Mouse (Mus musculus): Measurements from ENCODE around the gene Ldha.
A peak's percentile ranks its signal among the peaks of the same experiment; 100 is the strongest.
"Not testable (repeated sequence)": the region's sequence is repeated elsewhere in the genome, so short reads cannot be mapped to it uniquely, and the experiment has no call there.

The Ldha gene

GRCm38 (mm10) chr7:46840787-46841525, at the start of gene Ldha:
Gene Ldha, plus strand, starts transcription at chr7:46841475.
- no peak for DNase-seq (ENCODE audit: low spot score in 2 of 2)

DNA sequence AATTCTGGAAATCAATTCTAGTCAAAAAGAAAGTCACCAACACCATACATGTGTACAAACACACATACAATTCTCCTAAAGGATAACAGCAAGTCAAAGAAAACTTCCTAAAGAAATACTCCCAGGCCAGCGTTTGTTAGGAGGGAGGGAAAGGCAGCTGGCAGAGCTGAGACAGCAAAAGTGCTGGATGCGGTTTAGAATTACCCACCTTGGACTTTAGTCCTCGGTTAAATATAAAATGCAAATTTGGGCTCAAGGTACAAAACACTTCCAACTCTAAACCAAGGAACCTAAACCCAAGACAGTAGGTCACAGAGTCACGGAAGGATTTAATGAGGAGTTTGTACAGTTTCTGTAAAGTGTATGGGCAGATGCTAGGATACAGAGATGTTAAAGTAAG, 47.4 kb upstream of the Ldha start:
- no peak for DNase-seq (ENCODE audit: low spot score in 2 of 2)

DNA sequence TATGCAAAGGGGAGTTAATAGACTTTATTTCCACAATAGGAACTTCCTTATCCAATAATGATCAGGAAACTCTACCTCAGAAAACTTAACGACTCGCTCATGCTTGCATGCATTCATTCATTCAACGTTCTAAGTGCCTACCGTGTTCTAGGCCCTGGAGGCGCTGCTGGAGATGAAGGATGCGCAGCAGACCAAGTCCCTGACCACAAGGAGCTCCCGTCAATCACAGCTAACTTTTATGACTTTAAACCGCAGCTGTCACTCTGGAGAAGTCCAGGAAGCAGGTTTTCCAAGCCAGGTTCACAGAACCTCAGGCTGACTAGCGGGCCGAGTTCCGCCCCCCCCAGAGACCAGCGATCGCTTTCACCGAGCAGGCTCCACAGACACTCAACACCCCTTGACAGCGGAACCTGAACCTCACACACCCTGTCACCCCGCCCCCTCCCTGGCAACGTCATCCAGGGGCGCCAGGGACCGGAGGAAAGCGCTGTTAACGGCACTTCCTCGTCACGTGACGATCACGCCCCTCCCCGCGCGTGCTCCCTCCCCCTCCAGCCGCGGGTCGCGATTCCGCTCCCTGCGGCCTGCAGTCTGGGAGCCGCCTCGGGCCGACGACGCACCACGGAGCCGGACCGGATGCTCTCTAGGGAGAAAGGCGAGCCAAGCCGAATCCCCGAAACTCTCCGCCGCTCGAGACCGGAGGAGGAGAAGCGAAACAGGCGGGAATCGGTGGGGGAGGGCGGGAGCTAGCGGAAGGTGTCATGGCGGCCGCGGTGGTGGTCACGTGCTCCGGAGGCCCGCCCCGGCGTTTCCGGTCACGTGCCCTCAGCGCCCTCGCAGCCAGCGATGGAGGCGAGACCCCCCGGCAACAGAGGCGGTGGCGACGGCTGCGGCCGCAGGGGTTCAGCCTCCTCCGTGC, 45.7 kb upstream of the Ldha start, which contains the start of the genes Hps5 and Gtf2h1:
Gene Hps5 (minus strand): TSS at position 778 of the 919 bp plus-strand sequence.
Gene Gtf2h1 (plus strand): TSS at position 817 of the 919 bp plus-strand sequence.
- DNase-seq (ENCODE audit: low spot score in 2 of 2), result peak; percentile 97 to 98

DNA sequence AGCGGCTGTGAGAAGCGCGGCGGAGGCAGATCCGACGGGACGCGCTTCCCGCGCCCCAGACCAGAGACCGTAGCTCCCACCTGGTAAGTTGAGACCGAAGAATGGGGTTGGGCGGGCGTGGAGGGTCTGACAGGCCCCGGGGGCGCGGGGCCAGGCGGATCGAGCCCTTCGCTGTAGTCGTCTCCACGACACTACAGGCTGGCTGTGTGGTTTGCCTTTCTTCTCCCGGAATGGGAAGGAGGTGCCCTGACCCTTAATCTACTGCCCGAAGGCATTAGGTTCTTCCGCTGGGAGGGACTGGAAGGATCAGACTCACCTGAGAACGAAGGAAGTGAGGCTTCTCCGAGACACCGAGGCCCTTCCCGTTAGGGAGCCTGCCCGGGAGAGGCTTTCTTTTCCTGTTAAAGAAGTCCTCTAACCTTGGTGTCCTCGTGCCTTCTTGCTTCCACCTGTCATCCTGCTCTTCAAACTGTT, 45.0 kb upstream of the Ldha start:
- peak in 1 of 2 experiments; percentile 11 for DNase-seq (ENCODE audit: low spot score in 2 of 2)

DNA sequence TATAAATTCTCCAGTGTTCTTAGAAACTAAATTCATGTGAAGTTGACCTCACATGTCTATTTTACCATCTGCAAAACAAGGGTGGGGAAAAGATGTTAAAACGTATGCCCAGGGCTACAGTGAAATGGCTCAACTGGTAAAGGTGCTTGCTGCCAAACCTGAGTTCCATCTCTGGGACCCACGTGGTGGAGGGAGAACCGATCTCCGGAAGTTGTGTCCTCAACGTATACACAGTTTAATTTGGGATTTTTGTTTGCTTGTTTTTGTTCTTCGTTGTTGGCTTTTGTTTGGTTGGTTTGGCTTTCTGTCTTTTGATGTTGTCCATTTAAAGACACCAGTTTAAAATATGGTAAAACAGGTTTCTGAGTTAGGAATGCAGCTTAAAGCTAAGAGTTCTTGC, 44.5 kb upstream of the Ldha start:
- no peak for DNase-seq (ENCODE audit: low spot score in 2 of 2)

GRCm38 (mm10) chr7:46810325-46810724, 30.9 kb upstream of the Ldha start:
- no peak for DNase-seq (ENCODE audit: low spot score in 2 of 2)

DNA sequence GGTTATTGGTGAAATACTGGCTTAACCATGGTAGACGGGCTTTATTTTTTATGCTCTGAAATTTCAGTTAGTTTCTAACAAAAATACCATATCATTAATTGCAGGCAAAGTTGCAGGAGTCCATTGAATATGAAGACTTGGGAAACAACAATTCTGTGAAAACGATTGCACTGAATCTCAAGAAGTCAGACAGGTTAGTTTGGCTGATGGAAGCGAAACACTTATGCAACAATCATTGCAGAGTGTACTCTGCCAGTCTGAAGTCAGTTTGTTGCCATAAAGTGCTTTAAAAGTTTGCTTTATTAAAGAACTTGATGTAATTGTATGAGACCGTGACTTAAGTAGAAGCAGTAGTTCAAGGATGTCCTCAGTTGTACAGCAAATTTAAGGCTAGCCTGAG, 27.3 kb upstream of the Ldha start:
- DNase-seq (ENCODE audit: low spot score in 2 of 2), result no peak

- not testable (repeated sequence) for DNase-seq (ENCODE audit: low spot score in 2 of 2)
These were observed 20.2 kb upstream of the Ldha start for GRCm38 (mm10) chr7:46820876-46821632.

- DNase-seq (ENCODE audit: low spot score in 2 of 2), result no peak
These were observed 14.1 kb upstream of the Ldha start for GRCm38 (mm10) chr7:46827046-46827802.

GRCm38 (mm10) chr7:46827803-46828184, 13.5 kb upstream of the Ldha start:
- no peak for DNase-seq (ENCODE audit: low spot score in 2 of 2)

- no peak for DNase-seq (ENCODE audit: low spot score in 2 of 2)
These were observed 11.4 kb upstream of the Ldha start for GRCm38 (mm10) chr7:46829911-46830310.

DNA sequence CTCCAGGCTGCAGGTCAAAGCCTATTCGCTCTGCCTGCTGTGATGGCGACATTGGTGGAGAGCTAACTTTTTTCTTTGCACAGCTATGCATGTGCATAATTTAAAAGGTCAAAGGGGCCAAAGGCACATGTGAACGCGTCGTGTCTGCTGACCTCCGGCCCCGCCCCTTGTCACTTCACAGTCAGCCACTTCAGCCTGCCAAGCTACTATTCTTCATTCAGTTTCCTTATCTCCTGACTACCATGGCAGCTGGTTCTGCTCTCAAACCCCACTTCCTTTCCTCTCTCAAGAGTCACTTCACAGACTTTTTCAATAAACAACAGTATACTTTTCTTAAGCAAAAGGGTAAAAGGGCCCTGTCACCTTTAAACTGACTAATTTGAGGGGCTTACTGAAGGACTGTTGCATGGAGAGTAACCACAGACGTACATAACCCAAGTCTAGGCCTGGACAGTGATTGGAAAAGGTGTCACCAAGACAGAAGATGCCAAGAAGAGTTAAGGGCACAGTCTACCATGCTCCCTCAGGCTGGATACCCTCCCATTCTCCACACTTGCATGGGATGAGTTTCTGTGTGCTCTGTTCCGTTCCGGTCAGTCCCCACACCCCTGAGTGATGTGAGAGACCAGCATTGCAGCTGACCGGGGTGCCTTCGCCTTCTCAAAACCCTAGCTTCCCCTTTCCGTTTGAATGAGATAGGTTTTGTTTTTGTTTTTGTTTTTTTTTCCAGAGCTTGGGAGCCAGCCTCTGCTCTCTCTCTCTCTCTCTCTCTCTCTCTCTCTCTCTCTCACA, 10.3 kb upstream of the Ldha start:
- DNase-seq (ENCODE audit: low spot score in 2 of 2), result no peak

GRCm38 (mm10) chr7:46831693-46832092, 9.6 kb upstream of the Ldha start:
- no peak for DNase-seq (ENCODE audit: low spot score in 2 of 2)

DNA sequence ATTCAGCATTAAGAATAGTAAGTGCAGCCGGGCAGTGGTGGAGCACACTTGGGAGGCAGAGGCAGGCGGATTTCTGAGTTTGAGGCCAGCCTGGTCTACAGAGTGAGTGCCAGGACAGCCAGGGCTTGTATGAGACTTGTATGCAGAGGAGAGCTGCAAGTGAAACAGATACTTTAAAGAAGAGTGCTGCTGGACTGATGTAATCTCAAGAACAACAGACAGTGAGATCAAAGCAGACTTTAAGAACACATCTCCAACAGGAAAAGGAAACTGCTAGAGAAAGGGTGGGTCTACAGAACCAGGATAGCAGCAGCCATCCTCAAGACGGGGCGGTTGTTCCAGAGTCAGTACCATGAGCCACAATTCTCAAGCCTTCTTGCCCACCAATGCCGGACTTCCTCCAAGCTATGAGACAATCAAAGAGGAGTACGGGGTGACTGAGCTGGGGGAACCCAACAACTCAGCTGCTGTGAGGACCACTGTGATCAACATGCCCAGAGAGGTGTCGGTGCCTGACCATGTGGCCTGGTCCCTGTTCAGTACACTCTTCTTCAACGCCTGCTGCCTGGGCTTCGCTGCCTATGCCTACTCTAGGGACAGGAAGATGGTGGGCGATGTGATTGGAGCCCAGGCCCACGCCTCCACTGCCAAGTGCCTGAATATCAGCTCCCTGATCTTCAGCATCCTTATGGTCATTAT, 9.0 kb upstream of the Ldha start:
- DNase-seq (ENCODE audit: low spot score in 2 of 2), result not testable (repeated sequence)

DNA sequence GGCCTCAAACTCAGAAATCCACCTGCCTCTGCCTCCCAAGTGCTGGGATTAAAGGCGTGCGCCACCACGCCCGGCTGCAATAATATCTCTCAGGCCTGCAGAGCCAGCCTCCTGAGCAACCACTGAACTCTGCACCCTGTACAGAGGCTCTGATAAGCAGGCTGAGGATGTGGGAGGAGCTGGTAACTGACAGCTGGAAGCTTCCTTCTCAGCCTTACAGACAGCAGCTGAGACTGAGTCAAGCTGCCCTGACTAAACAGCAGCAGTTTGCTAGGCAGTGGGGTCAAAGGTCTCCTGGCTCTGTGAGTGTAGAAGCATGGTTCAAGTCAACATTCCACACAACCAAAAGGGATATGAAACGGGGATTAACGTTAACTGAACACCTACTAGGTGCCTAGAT, 8.0 kb upstream of the Ldha start:
- DNase-seq (ENCODE audit: low spot score in 2 of 2), result no peak

DNA sequence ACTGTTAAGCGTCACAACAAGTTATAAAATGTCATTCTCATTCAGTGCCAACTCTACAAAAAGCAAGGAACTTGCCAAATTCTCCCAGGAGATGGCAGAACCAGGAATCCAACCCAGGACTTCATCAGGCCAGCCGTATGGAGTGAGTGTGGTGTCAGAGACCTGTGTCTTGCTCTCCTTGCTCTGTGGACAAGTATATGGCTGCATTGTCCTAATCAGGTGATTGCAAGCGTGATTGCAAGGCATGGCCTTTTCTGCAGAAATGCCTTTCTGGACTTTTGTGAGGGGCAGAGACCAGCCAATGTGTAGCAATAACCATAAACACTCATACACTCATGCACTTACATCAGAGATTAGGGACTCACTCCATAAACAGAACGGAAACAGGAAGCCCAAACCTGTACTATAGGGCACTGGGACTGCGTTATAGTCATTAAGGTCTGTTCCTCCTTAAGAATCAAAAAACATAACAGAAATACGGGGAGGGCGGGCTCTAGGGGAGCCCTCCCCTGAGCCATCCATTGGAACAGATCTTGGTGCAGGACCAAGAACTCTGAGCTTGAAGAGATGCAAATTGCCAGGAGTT, 7.5 kb upstream of the Ldha start:
- no peak for DNase-seq (ENCODE audit: low spot score in 2 of 2)

DNA sequence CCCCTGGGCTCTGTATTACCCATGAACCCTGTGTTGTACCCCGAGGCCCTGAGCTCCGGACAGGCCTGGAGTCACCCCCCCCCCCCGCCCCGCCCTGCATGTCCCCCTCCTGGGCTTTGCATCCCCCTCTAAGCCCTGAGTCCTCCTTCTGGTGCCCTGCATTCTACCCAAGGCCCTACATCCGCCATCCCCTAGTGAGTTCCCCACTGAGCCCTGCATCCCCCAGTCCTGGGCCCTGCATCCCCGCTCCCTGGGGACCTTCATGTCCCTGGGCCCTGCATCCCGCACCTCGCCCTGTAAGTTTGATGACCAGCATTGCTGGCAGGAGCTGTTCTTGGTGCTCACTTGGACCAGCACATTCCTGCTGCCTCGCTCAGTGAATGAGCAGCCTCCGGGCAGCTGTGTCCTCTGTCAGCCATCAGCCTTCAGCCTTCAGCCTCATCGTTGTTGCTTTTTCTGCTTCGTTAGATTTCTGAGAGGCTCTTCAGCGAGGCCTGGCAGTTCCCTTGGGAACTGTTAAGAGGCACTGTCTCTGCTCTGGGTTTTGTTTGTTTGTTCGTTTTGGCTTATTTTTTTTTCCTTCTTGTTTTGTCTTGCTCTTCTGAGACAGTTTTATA, 6.2 kb upstream of the Ldha start:
- no peak for DNase-seq (ENCODE audit: low spot score in 2 of 2)

DNA sequence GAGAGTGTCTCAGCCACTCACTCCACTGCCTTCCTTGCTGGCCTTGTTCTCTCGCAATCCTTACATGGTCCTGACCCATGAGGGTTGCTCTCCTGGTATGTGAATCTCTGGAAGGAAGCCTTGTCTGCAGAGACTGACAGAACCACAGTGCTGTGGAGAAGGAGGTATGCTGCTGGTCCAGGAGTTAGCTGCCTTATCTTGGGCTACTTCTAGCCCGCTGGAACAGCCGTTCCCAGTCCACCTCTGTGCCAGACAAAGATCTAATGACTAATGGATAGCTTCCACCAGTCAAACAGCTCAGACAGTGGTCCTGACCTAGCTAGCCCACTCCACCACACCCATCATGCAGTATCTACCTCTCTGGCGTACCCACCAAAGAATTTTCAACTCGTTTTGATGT, 4.9 kb upstream of the Ldha start:
- no peak for DNase-seq (ENCODE audit: low spot score in 2 of 2)

GRCm38 (mm10) chr7:46837073-46837472, 4.2 kb upstream of the Ldha start:
- no peak for DNase-seq (ENCODE audit: low spot score in 2 of 2)
